Mouse (Mus musculus) G1E (cell line): Measurements from ENCODE around the gene H2al2a. TPM values are rescaled to one million over a fixed set of nuclear protein-coding genes. Genes with fewer than 3 reads are reported as not detected.

ENCODE experiments used
- ATAC-seq: 2 replicates; pipeline ENCODE4 v1.8.0; 2016; ENCODE audit warnings: mild to moderate bottlenecking; ENCODE audit not compliant: insufficient number of reproducible peaks, poor library complexity, low FRiP score, severe bottlenecking; ENCODE audit errors: extremely low read depth
- DNase-seq: peaks from one replicate; pipeline ENCODE4 v3.0.0; 2012; ENCODE audit warnings: low spot score
- H3K27me3 ChIP-seq: 2 replicates; pipeline ENCODE4 v1.6.1; 2012; ENCODE audit warnings: mild to moderate bottlenecking, low read length, inconsistent platforms; ENCODE audit not compliant: insufficient read depth
- H3K36me3 ChIP-seq: replicated peaks from 2 replicates; pipeline ENCODE3; 2012; ENCODE audit warnings: mild to moderate bottlenecking, inconsistent platforms
- H3K4me1 ChIP-seq: 2 replicates; pipeline ENCODE4 v1.6.1; 2012; ENCODE audit warnings: low read depth, low read length, inconsistent platforms, mixed read lengths; ENCODE audit not compliant: insufficient read depth
- H3K4me3 ChIP-seq: 2 replicates; pipeline ENCODE4 v1.5.1; 2012; ENCODE audit warnings: low read depth, mild to moderate bottlenecking, inconsistent platforms, low read length, moderate library complexity, mixed read lengths
- H3K9me3 ChIP-seq: replicated peaks from 2 replicates; pipeline ENCODE4 v1.6.1; 2012; ENCODE audit warnings: inconsistent platforms
- CTCF ChIP-seq: IDR thresholded peaks from 2 replicates; pipeline ENCODE4 v1.5.1; 2012; ENCODE audit warnings: low read depth, low read length, inconsistent platforms, mixed read lengths
- GATA1 ChIP-seq: IDR thresholded peaks from 2 replicates; pipeline ENCODE4 v1.6.1; 2012; ENCODE audit warnings: borderline replicate concordance, low read length, inconsistent platforms, mixed read lengths
- GATA2 ChIP-seq: IDR thresholded peaks from 2 replicates; pipeline ENCODE4 v1.6.1; 2012; ENCODE audit warnings: low read depth, low read length, inconsistent platforms, borderline replicate concordance
- POLR2AphosphoS5 ChIP-seq: IDR thresholded peaks from 2 replicates; pipeline ENCODE4 v1.6.1; 2012; ENCODE audit warnings: low read depth, low read length, inconsistent platforms; ENCODE audit not compliant: insufficient replicate concordance
- TAL1 ChIP-seq: conservative IDR thresholded peaks from 2 replicates; pipeline ENCODE4 v1.6.1; 2012; ENCODE audit warnings: low read depth, low read length, inconsistent platforms, mixed read lengths
- polyA plus RNA-seq: library from polyadenylated mRNA; stranded (reverse); fragments of >175 nt; gene quantifications from 2 replicates; pipeline ENCODE4 v1.2.3, GENCODE M21; 2012
- total RNA-seq, 2 experiments: library from RNA; stranded (forward) in 1 of 2; stranded (reverse) in 1 of 2; fragments of 200-1000 nt in 1 of 2; fragments of >200 nt in 1 of 2; fragmentation: Nextera tagmentation in 1 of 2; gene quantifications; 2 replicates each; pipeline ENCODE4 v1.2.3; 2014 to 2017

H2al2a gene
- total and polyA plus RNA-seq, 3 experiments = not detected

DNA sequence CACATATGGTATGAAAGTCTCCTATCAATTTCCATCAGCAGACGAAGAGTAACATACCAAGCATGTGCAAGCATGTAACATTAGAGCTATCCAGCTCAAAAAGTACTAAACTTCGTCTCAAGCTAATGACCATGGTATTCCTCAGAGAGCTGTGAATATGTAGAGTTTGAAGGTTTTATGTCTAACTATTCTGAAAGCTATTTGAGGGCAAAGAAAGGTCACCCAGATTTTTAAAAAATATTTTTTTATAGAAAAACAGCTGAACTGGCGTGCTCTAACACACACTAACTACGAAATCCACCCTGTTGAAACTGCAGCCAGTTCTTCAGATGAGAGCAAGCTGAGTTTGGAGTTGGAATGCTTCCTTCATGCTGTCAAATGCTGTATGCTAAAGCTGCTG is 7.5 kb upstream of the H2al2a start:
- H3K9me3 ChIP-seq = no peaks in the 10 kb centered on the region
- TF ChIP-seq TAL1 = no peak
- TF ChIP-seq POLR2AphosphoS5 = no peak
- TF ChIP-seq GATA2 = no peak
- TF ChIP-seq GATA1 = no peak
- TF ChIP-seq CTCF = no peak
- no peaks in the 10 kb centered on the region for H3K4me1 ChIP-seq
- H3K36me3 ChIP-seq = no peaks in the 10 kb centered on the region
- no peak overlapping the region for H3K4me3 ChIP-seq
- peaks cover 8% of the 10 kb centered on the region for H3K27me3 ChIP-seq
- DNase-seq (no peak), ATAC-seq (no peak)

GRCm38 (mm10) chr2:18002306-18002705 is 5.5 kb upstream of the H2al2a start:
- Histone ChIP-seq H3K27me3 (peaks cover 12% of the 10 kb centered on the region), H3K36me3 (no peaks in the 10 kb centered on the region), H3K9me3 (no peaks in the 10 kb centered on the region), H3K4me3 (no peak overlapping the region), H3K4me1 (no peaks in the 10 kb centered on the region)
- DNase-seq (no peak), ATAC-seq (no peak)
- TF ChIP-seq POLR2AphosphoS5 (no peak), CTCF (no peak), GATA1 (no peak), TAL1 (no peak)

DNA sequence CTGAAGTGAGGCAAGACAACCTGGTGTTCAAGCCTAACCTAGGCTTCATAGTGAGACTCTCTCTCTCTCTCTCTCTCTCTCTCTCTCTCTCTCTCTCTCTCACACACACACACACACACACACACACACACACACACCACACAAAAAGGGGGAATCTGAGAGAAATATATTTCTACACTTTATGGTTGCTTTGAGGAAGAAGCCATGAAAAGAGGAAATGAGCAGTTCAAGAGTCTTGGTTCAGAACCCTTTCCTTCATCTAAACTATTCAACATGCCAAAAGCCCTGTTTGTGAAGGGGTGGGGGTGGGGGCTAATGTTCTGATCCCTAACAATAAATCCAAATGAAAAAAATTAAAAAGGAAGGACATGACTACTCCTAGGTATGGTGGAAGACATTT is 7.2 kb downstream of the H2al2a start:
- ATAC-seq = no peak
- no peaks in the 10 kb centered on the region for H3K9me3 ChIP-seq
- DNase-seq = no peak
- 0 out of 2 replicates have a peak, but pooled peaks cover 4% of the 10 kb centered on the region for H3K27me3 ChIP-seq
- H3K4me1 ChIP-seq = no peaks in the 10 kb centered on the region
- no peak overlapping the region for H3K4me3 ChIP-seq
- TF ChIP-seq GATA2 = no peak
- TF ChIP-seq GATA1 = no peak
- TF ChIP-seq POLR2AphosphoS5 = no peak
- TF ChIP-seq CTCF = no peak
- no peak for TF ChIP-seq TAL1
- H3K36me3 ChIP-seq = no peaks in the 10 kb centered on the region

GRCm38 (mm10) chr2:17989115-17989514 is 7.6 kb downstream of the H2al2a start:
- no peaks in the 10 kb centered on the region for H3K4me1 ChIP-seq

DNA sequence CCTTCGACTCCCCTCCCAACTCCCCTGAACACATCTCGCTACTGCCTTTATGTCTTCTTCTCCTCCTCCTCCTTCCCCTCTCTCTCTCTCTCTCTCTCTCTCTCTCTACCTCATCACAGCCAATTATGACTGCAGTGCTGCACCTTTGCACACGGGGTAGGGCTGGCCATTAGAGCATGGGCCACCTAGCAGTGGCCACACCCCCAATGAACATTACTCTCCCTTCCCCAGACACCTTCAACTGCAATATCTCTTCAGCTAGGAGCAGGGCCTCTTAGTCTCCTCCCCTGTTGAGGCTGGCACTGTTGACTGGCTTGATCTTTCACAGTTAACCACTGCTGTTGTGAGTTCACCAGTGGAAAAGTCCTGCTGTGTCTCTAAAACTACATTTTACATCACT is 10.1 kb downstream of the H2al2a start:
- no peaks in the 10 kb centered on the region for H3K36me3 ChIP-seq
- H3K4me3 ChIP-seq = no peak overlapping the region
- TF ChIP-seq GATA1 (no peak), CTCF (no peak), TAL1 (no peak), POLR2AphosphoS5 (no peak), GATA2 (no peak)
- DNase-seq (no peak), ATAC-seq (no peak)
- H3K9me3 ChIP-seq = no peaks in the 10 kb centered on the region
- H3K4me1 ChIP-seq = no peaks in the 10 kb centered on the region
- 0 out of 2 replicates have a peak, but pooled peaks cover 2% of the 10 kb centered on the region for H3K27me3 ChIP-seq

More at GRCm38 (mm10) chr2:17989115-17989514, 7.6 kb downstream of the H2al2a start:
- no peaks in the 10 kb centered on the region for H3K9me3 ChIP-seq
- no peaks in the 10 kb centered on the region for H3K36me3 ChIP-seq
- TF ChIP-seq GATA1 = no peak
- no peak for TF ChIP-seq CTCF
- no peak for TF ChIP-seq TAL1
- no peak for TF ChIP-seq POLR2AphosphoS5
- no peak for TF ChIP-seq GATA2
- DNase-seq = no peak
- 0 out of 2 replicates have a peak, but pooled peaks cover 4% of the 10 kb centered on the region for H3K27me3 ChIP-seq
- no peak overlapping the region for H3K4me3 ChIP-seq
- no peak for ATAC-seq

DNA sequence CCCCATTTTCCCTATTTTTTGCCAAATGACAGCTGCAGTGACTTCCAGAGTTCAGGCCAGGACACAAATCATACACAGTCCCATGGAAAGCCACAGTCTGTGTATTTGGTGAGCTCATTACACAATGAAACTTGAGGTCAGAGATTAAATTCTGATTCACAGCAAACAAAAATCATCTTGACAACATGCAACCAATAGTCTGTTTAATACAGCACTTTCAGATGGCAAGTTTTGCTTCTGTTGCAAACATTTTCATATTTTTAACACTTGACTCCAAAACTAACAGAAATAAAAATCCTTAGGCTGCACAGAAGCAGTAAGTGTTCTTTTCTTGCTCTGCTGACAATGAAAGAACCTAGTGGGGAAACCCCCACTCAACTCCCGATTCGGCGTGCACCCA is 12.0 kb downstream of the H2al2a start:
- ATAC-seq = no peak
- no peak for TF ChIP-seq GATA2
- no peak for TF ChIP-seq TAL1
- no peak for TF ChIP-seq CTCF
- TF ChIP-seq POLR2AphosphoS5 = no peak
- TF ChIP-seq GATA1 = no peak
- no peak overlapping the region for H3K4me3 ChIP-seq

DNA sequence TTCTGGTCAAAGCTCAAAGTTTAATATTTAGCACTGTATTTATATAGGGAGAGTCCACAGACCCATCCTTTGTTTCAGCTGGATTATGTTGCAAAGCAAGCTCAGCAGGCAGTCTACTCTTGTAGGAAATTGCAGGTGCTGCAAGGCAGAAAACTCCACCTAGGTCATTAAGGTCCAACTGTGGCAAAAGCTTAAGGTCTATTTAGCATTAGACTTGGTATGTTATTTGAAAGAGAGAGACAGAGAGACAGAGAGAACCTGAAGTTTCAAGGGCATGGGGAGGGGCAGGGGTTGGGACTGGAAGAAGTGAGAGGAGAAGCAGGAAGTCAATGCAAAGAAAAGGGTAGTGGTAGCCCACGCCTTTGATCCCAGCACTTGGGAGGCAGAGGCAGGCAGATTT is 14.0 kb downstream of the H2al2a start:
- H3K4me1 ChIP-seq = no peaks in the 10 kb centered on the region
- TF ChIP-seq GATA2 (no peak), CTCF (no peak), GATA1 (no peak), TAL1 (no peak), POLR2AphosphoS5 (no peak)
- DNase-seq (no peak), ATAC-seq (no peak)
- 0 out of 2 replicates have a peak, but pooled peaks cover 2% of the 10 kb centered on the region for H3K27me3 ChIP-seq
- no peak overlapping the region for H3K4me3 ChIP-seq
- no peaks in the 10 kb centered on the region for H3K36me3 ChIP-seq
- H3K9me3 ChIP-seq = no peaks in the 10 kb centered on the region

More for the DNA sequence above, 12.0 kb downstream of the H2al2a start:
- Histone ChIP-seq H3K36me3 (no peaks in the 10 kb centered on the region), H3K9me3 (no peaks in the 10 kb centered on the region), H3K4me1 (no peaks in the 10 kb centered on the region), H3K27me3 (0 out of 2 replicates have a peak, but pooled peaks cover 2% of the 10 kb centered on the region)
- DNase-seq = no peak
